Mouse (Mus musculus) liver, embryonic 14.5 days (tissue): Measurements from ENCODE around the gene Lpcat4.

ENCODE experiments used
- CTCF ChIP-seq: IDR thresholded peaks from 2 replicates; pipeline ENCODE4 v1.5.1; 2016; ENCODE audit warnings: antibody characterized with exemption, low read depth, control low read depth
- EP300 ChIP-seq: IDR thresholded peaks from 2 replicates; pipeline ENCODE4 v1.6.1; 2016; ENCODE audit warnings: antibody characterized with exemption, low read depth

DNA sequence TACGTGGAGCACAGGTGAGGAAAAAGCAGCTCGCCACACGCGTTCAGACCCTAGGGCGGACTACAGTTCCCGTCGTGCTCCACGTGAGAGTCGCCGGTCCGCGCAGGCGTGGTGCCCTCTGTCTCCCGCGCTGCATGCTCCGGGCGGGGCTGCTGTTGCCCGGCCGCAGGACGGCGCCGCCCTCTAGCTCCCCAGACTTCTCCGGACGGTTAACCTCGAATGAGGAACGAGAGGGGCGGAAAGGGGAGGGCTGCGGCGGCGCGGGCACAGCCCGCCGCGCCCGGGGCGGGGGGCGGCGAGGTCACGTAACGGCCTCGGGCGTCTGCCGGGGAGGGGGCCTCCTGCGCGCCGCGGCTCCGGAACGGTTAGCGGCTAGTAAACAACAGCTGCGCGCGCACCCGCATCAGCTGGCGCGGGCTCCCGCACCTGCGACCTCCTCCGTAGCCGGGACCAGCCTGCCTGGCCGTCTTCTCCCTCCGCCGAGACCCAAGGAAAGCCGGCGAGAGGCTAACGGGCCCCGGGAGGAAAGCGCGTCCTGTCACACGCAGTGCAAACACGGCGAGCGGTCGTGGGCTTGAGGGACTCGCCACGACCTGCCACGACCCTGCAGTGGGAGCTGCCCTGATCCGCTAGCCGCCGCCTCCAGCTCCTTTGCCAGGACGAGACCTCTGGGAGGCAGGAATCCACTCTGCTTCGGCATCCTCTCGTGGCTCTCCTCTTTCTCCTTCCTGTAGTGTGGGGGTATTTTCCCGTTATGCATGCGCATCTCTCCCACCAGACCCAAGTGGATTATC lies 26.4 kb downstream of the Lpcat4 start, which contains the start of gene Slc12a6:
- TF ChIP-seq CTCF (peak; percentile 25; the same call in 1 of the 2 replicates), EP300 (no peak)
